Comparison of ENCODE assay signal across 7 mouse cellular contexts in genomic region chr1:40085403-40086182, GRCm38 (mm10). TPM values are rescaled to one million over a fixed set of nuclear protein-coding genes. Genes with fewer than 3 reads are reported as not detected.
DNase-seq lines count a peak whose midpoint lies in the region; ATAC-seq and TF ChIP-seq lines count a peak whose summit lies in the region.

No protein-coding gene starts in this region.

- H3K36me3 ChIP-seq in embryonic facial prominence, embryonic 13.5 days = no peaks in the 10 kb centered on the region
- H3K36me3 ChIP-seq in kidney, adult 2 months (ENCODE audit: control insufficient read depth, insufficient read depth, low read length) = no peaks in the 10 kb centered on the region
- no peaks in the 10 kb centered on the region for H3K36me3 ChIP-seq in limb, embryonic 10.5 days
- no peaks in the 10 kb centered on the region for H3K36me3 ChIP-seq in midbrain, embryonic 11.5 days (ENCODE audit: control insufficient read depth, insufficient read depth, low read length)

- no peak for TF ChIP-seq POLR2A in kidney, adult 2 months (IDR thresholded peaks at IDR 0.05; ENCODE audit: low read depth, low read length)

- H3K27me3 ChIP-seq in embryonic facial prominence, embryonic 13.5 days = peaks cover 11% of the 10 kb centered on the region; the same call in 1 of the 2 replicates
- no peaks in the 10 kb centered on the region for H3K27me3 ChIP-seq in kidney, adult 2 months (replicated peaks; ENCODE audit: control insufficient read depth, insufficient read depth, low read length)
- H3K27me3 ChIP-seq in limb, embryonic 10.5 days (ENCODE audit: low read depth, poor library complexity, severe bottlenecking) = peaks cover 7% of the 10 kb centered on the region; the same call in 1 of the 2 replicates
- no peaks in the 10 kb centered on the region for H3K27me3 ChIP-seq in midbrain, embryonic 11.5 days (ENCODE audit: control insufficient read depth, insufficient read depth, low read length)

- TF ChIP-seq CTCF in kidney, adult 2 months (conservative IDR thresholded peaks at IDR 0.05; ENCODE audit: insufficient read depth, insufficient read length, low read depth, low read length) = no peak

- H3K4me1 ChIP-seq in embryonic facial prominence, embryonic 13.5 days = peaks cover 9% of the 10 kb centered on the region; the same call in 1 of the 2 replicates
- H3K4me1 ChIP-seq in kidney, adult 2 months (ENCODE audit: control insufficient read depth, insufficient read depth, low read length) = 0 out of 2 replicates have a peak, but pooled peaks cover 5% of the 10 kb centered on the region
- H3K4me1 ChIP-seq in limb, embryonic 10.5 days = peaks cover 9% of the 10 kb centered on the region
- H3K4me1 ChIP-seq in midbrain, embryonic 11.5 days (ENCODE audit: control insufficient read depth, insufficient read depth, low read length) = peaks cover 4% of the 10 kb centered on the region; the same call in 1 of the 2 replicates

- H3K4me3 ChIP-seq in embryonic facial prominence, embryonic 13.5 days = peak overlapping the region; percentile 44
- peak overlapping the region; percentile 63 for H3K4me3 ChIP-seq in kidney, adult 2 months (ENCODE audit: insufficient read depth, low read depth, low read length)
- H3K4me3 ChIP-seq in limb, embryonic 10.5 days = peak overlapping the region; percentile 58
- H3K4me3 ChIP-seq in midbrain, embryonic 11.5 days (ENCODE audit: low read depth, low read length) = peak overlapping the region; percentile 46

- H3K9me3 ChIP-seq in embryonic facial prominence, embryonic 13.5 days = no peaks in the 10 kb centered on the region
- no peaks in the 10 kb centered on the region for H3K9me3 ChIP-seq in limb, embryonic 10.5 days (replicated peaks)
- H3K9me3 ChIP-seq in midbrain, embryonic 11.5 days (ENCODE audit: control insufficient read depth, low read length) = no peaks in the 10 kb centered on the region

- peak; percentile 59 to 74 for DNase-seq in adrenal gland, postnatal 36 days
- peak; percentile 60 for DNase-seq in heart, adult 8-10 months (ENCODE audit: low spot score)
- DNase-seq in kidney, adult 2 months = peak; percentile 76
- DNase-seq in limb, embryonic 10.5 days (ENCODE audit: low spot score) = peak; percentile 82
- peak; percentile 94 for DNase-seq in midbrain, embryonic 11.5 days (ENCODE audit: low spot score, missing footprints)
- DNase-seq in right cerebral cortex, postnatal 4 days = peak; percentile 68

- WGBS in embryonic facial prominence, embryonic 13.5 days = 4% methylated on average over 25 of the region's 25 CpGs
- 3% methylated on average over 25 of the region's 25 CpGs for WGBS in kidney, adult 2 months
- 5% methylated on average over 25 of the region's 25 CpGs for WGBS in limb, embryonic 10.5 days
- 4% methylated on average over 25 of the region's 25 CpGs for WGBS in midbrain, embryonic 11.5 days

- peak; percentile 56; the same call in 1 of the 2 replicates for ATAC-seq in embryonic facial prominence, embryonic 13.5 days (ENCODE audit: insufficient number of reproducible peaks, insufficient read depth, low FRiP score, low TSS enrichment, low read depth)
- peak; percentile 85 for ATAC-seq in midbrain, embryonic 11.5 days (ENCODE audit: low FRiP score)

- no peak overlapping the region for H3K27ac ChIP-seq in embryonic facial prominence, embryonic 13.5 days
- H3K27ac ChIP-seq in kidney, adult 2 months (ENCODE audit: insufficient read depth, low read depth, low read length) = no peak overlapping the region
- 0 out of 2 replicates have a peak overlapping the region, but pooled peaks have one; percentile 36 for H3K27ac ChIP-seq in limb, embryonic 10.5 days
- no peak overlapping the region for H3K27ac ChIP-seq in midbrain, embryonic 11.5 days (ENCODE audit: low read depth, low read length)

- peak overlapping the region; percentile 64 for H3K4me2 ChIP-seq in embryonic facial prominence, embryonic 13.5 days
- H3K4me2 ChIP-seq in midbrain, embryonic 11.5 days = peak overlapping the region; percentile 77

- H3K9ac ChIP-seq in embryonic facial prominence, embryonic 13.5 days = peak overlapping the region; percentile 53
- H3K9ac ChIP-seq in midbrain, embryonic 11.5 days (ENCODE audit: low read length) = peak overlapping the region; percentile 53

RNA-seq across cellular contexts. Expression of gene Il1r2, which starts 11.7 kb away (rescaled TPM):
- total RNA-seq in adrenal gland, postnatal 36 days (2021) = 1 to 10 TPM in 1 of 2 experiments, under 1 TPM in 1; 0.89 to 1.1 TPM
- polyA plus RNA-seq in embryonic facial prominence, embryonic 13.5 days (2015; fragmentation: Nextera tagmentation; extraction: Ambion mirVana) = 1.3 TPM in 2 replicates
- total RNA-seq in heart, adult 8-10 months (2022) = not detected
- 0.12 and 0.38 TPM in 2 replicates for polyA plus RNA-seq in kidney, adult 2 months (2012; rRNA removed)
- 0.41 and 0.54 TPM in 2 replicates for polyA plus RNA-seq in limb, embryonic 10.5 days (2016; fragmentation: Nextera tagmentation; extraction: Ambion mirVana)
- polyA plus RNA-seq in midbrain, embryonic 11.5 days (2014; fragmentation: Nextera tagmentation; extraction: Ambion mirVana) = 0.15 and 0.27 TPM in 2 replicates
